13 mouse cellular contexts compared by ENCODE assay signal in the genomic region with DNA sequence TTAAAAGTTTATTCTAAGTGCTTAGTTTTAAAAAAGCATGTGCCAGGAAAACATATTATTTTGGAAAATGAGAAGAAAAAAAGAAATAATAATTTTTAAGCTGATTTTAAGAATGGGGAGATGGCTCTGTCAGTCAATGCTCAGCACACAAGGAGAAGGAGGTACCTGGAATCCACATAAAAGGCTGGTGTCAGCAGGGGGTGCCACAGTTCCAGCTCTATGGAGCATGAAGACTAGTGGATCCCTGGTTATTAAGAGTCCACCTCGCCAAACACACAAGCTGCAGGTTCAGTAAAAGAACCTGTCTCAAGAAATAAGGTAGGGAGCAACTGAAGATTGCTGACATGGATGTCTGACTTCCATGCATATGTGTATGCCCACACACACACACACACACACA.
DNase-seq lines count a peak whose midpoint lies in the region; ATAC-seq lines count a peak whose summit lies in the region.
"Had no signal": no experiment of that assay in that cellular context is flagged by ENCODE, and none has a peak within 500 bp of the region (broad histone marks: within the 10 kb centered on the region; RNA-seq: fewer than 3 reads in every experiment).

No protein-coding gene starts in this region.

- no peaks in the 10 kb centered on the region for H3K27me3 ChIP-seq in kidney, embryonic 16.5 days (ENCODE audit: insufficient read depth, low read length)
- H3K27me3 ChIP-seq: hindbrain, embryonic 15.5 days; limb, embryonic 13.5 days had no signal

- no peaks in the 10 kb centered on the region for H3K9me3 ChIP-seq in kidney, embryonic 16.5 days (ENCODE audit: low read length)
- H3K9me3 ChIP-seq: hindbrain, embryonic 15.5 days; limb, embryonic 13.5 days had no signal

- no peaks in the 10 kb centered on the region for H3K36me3 ChIP-seq in kidney, embryonic 16.5 days (ENCODE audit: insufficient read depth, low read length)
- H3K36me3 ChIP-seq: hindbrain, embryonic 15.5 days; limb, embryonic 13.5 days had no signal

- no peak overlapping the region for H3K4me3 ChIP-seq in kidney, embryonic 16.5 days (ENCODE audit: low read length)
- H3K4me3 ChIP-seq: hindbrain, embryonic 15.5 days; limb, embryonic 13.5 days had no signal

- H3K4me1 ChIP-seq in kidney, embryonic 16.5 days (ENCODE audit: insufficient read depth, low read length): no peaks in the 10 kb centered on the region
- H3K4me1 ChIP-seq: hindbrain, embryonic 15.5 days; limb, embryonic 13.5 days had no signal

- no peak for ATAC-seq in kidney, embryonic 16.5 days (ENCODE audit: low FRiP score, low TSS enrichment)

- DNase-seq in adrenal gland, adult 2 months: peak; percentile 13
- DNase-seq in adrenal gland, adult 8-10 months: no peak
- peak; percentile 30 for DNase-seq in kidney, adult 11 months
- peak; percentile 19 for DNase-seq in right cerebral cortex, adult 18-20 months
- no peak for DNase-seq in right cerebral cortex, postnatal 4 days
- DNase-seq in lung, postnatal 36 days: peak; percentile 1
- DNase-seq in cerebellum, adult 8-10 months: no peak
- DNase-seq: layer of hippocampus, adult 9-11 months; thymus, adult 2 months had no signal

- H3K9ac ChIP-seq in kidney, embryonic 16.5 days (replicated peaks; ENCODE audit: low read length): no peak overlapping the region
- H3K9ac ChIP-seq: hindbrain, embryonic 15.5 days; limb, embryonic 13.5 days had no signal

- H3K4me2 ChIP-seq in kidney, embryonic 16.5 days (replicated peaks; ENCODE audit: low read depth, low read length): no peak overlapping the region
- H3K4me2 ChIP-seq: hindbrain, embryonic 15.5 days; limb, embryonic 13.5 days had no signal

- H3K27ac ChIP-seq in kidney, embryonic 16.5 days (ENCODE audit: low read length): no peak overlapping the region
- H3K27ac ChIP-seq: hindbrain, embryonic 15.5 days; limb, embryonic 13.5 days; macrophage had no signal

- WGBS in kidney, embryonic 16.5 days: 32% methylated on average over 1 of the region's 1 CpGs

Comparison
In these comparisons a context has a peak if more than half of its experiments do, and no peak if none do; other contexts are left out.
1. DNase-seq: peak in adrenal gland, adult 2 months (single experiment), kidney, adult 11 months (single experiment), right cerebral cortex, adult 18-20 months (single experiment) and lung, postnatal 36 days (single experiment); none in adrenal gland, adult 8-10 months (single experiment), right cerebral cortex, postnatal 4 days (single experiment) and cerebellum, adult 8-10 months (single experiment).